In genomic region chr5:107084431-107084830, GRCm38 (mm10) we compare ENCODE assay signal across 22 mouse cellular contexts.
DNase-seq lines count a peak whose midpoint lies in the region; ATAC-seq and TF ChIP-seq lines count a peak whose summit lies in the region.
"Had no signal": no experiment of that assay in that cellular context is flagged by ENCODE, and none has a peak within 500 bp of the region (broad histone marks: within the 10 kb centered on the region; RNA-seq: fewer than 3 reads in every experiment).

No protein-coding gene starts in this region.

- no peak overlapping the region for H3K27ac ChIP-seq in MEL (ENCODE audit: control insufficient read depth, low read depth, low read length)
- no peak overlapping the region for H3K27ac ChIP-seq in intestine, postnatal 0 days (ENCODE audit: low read depth, low read length)

- TF ChIP-seq POLR2A in MEL (IDR thresholded peaks at IDR 0.05; ENCODE audit: control insufficient read depth in 1 of 2, insufficient read depth in 1 of 2, low read depth in 1 of 2, low read length in 2 of 2, poor library complexity in 1 of 2): no peak

- no peak for TF ChIP-seq CTCF in MEL (IDR thresholded peaks at IDR 0.05 in 2 of 3, conservative IDR thresholded peaks at IDR 0.05 in 1 of 3; ENCODE audit: control insufficient read depth in 1 of 3, insufficient read depth in 1 of 3, low read depth in 2 of 3, low read length in 3 of 3, poor library complexity in 1 of 3, severe bottlenecking in 1 of 3)
- no peak for TF ChIP-seq CTCF in intestine, postnatal 0 days (IDR thresholded peaks at IDR 0.05; ENCODE audit: low read depth)

- no peak for TF ChIP-seq RAD21 in MEL (IDR thresholded peaks at IDR 0.05; ENCODE audit: low read depth, low read length)

- H3K9ac ChIP-seq in MEL (ENCODE audit: control insufficient read depth, low read depth, low read length, poor library complexity, severe bottlenecking): no peak overlapping the region
- H3K9ac ChIP-seq in intestine, postnatal 0 days (ENCODE audit: low read depth, low read length): no peak overlapping the region

- peak; percentile 45 to 48; a peak in 2 of 4 replicates for TF ChIP-seq EP300 in MEL (IDR thresholded peaks at IDR 0.05; ENCODE audit: low read depth in 1 of 2, low read length in 2 of 2)

- H3K79me2 ChIP-seq in MEL (ENCODE audit: control insufficient read depth, insufficient read depth, low read length, poor library complexity): no peaks in the 10 kb centered on the region

- H3K4me1 ChIP-seq in MEL (ENCODE audit: control insufficient read depth in 1 of 2, insufficient read depth in 2 of 2, low read length in 2 of 2): peaks cover 0 to 5% of the 10 kb centered on the region in 2 experiments; a peak in 1 of 4 replicates
- H3K4me1 ChIP-seq in intestine, postnatal 0 days (replicated peaks; ENCODE audit: control insufficient read depth, insufficient read depth, low read length): peaks cover 4% of the 10 kb centered on the region; the same call in 1 of the 2 replicates

- intact Hi-C loops in heart, postnatal 14 days (cut with DNase I): no loop called here

- peaks cover 0 to 6% of the 10 kb centered on the region in 2 experiments; a peak in 2 of 4 replicates for H3K36me3 ChIP-seq in MEL (ENCODE audit: control insufficient read depth in 1 of 2, insufficient read depth in 2 of 2, low read length in 2 of 2)
- no peaks in the 10 kb centered on the region for H3K36me3 ChIP-seq in intestine, postnatal 0 days (ENCODE audit: control insufficient read depth, insufficient read depth)
- H3K36me3 ChIP-seq: G1E had no signal

- no peak overlapping the region for H3K4me3 ChIP-seq in MEL (ENCODE audit: control insufficient read depth in 1 of 2, insufficient read depth in 1 of 2, low read depth in 2 of 2, low read length in 2 of 2)
- no peak overlapping the region for H3K4me3 ChIP-seq in intestine, postnatal 0 days (ENCODE audit: low read depth, low read length)

- peak; percentile 30 for DNase-seq in MEL (ENCODE audit: low read depth, low spot score)
- DNase-seq in embryo, embryonic 9.5 days (ENCODE audit: extremely low spot score): no peak
- no peak for DNase-seq in heart, postnatal 14 days
- DNase-seq: adrenal gland, adult 2 months; adrenal gland, adult 8-10 months; adrenal gland, postnatal 10 days; adrenal gland, postnatal 14 days; adrenal gland, postnatal 25 days; adrenal gland, postnatal 36 days; B cell, adult 2 months; cerebellum, adult 11 months; cerebellum, adult 11-12 months; cerebellum, adult 18-20 months; cerebellum, adult 2 months had no signal

- peak; percentile 66 for ATAC-seq in megakaryocyte progenitor cell, adult 5-6 weeks (replicated peaks; ENCODE audit: poor library complexity)
- ATAC-seq in megakaryocyte-erythroid progenitor cell, adult 5-6 weeks (replicated peaks; ENCODE audit: low FRiP score, low TSS enrichment, poor library complexity, severe bottlenecking): peak; percentile 77; the same call in 1 of the 2 replicates
- ATAC-seq in intestine, postnatal 0 days: no peak
- ATAC-seq: activated CD4-positive, CD25-positive, alpha-beta regulatory T cell, adult 4 months; CD4-positive, CD25-positive, alpha-beta regulatory T cell, adult 4 months; Patski had no signal

- no peaks in the 10 kb centered on the region for H3K9me3 ChIP-seq in MEL (replicated peaks; ENCODE audit: insufficient read depth, low read length)
- no peaks in the 10 kb centered on the region for H3K9me3 ChIP-seq in intestine, postnatal 0 days (ENCODE audit: control insufficient read depth)
- H3K9me3 ChIP-seq: G1E had no signal

- WGBS in intestine, postnatal 0 days: 94% methylated on average over 4 of the region's 4 CpGs

- no peaks in the 10 kb centered on the region; a peak in 1 of 4 replicates for H3K27me3 ChIP-seq in MEL (ENCODE audit: control insufficient read depth in 1 of 2, insufficient read depth in 2 of 2, low read length in 2 of 2)
- H3K27me3 ChIP-seq in intestine, postnatal 0 days (replicated peaks; ENCODE audit: control insufficient read depth, insufficient read depth, low read length): no peaks in the 10 kb centered on the region
- H3K27me3 ChIP-seq: CH12.LX, Patski had no signal

- no peak overlapping the region for H3K4me2 ChIP-seq in intestine, postnatal 0 days (replicated peaks; ENCODE audit: low read depth)

TF ChIP-seq in MEL, 35 proteins besides CTCF, POLR2A, EP300 and RAD21:
- TF ChIP-seq RCOR1 (IDR thresholded peaks at IDR 0.05; ENCODE audit: low read depth, low read length): no peak
- no peak for TF ChIP-seq POLR2AphosphoS2 (IDR thresholded peaks at IDR 0.05; ENCODE audit: low read length)
- TF ChIP-seq SIN3A (IDR thresholded peaks at IDR 0.05; ENCODE audit: low read length): no peak
- no peak for TF ChIP-seq MEF2A (IDR thresholded peaks at IDR 0.05; ENCODE audit: extremely low read depth, insufficient replicate concordance, low read depth, low read length, poor library complexity, severe bottlenecking)
- peak; percentile 37; the same call in 1 of the 2 replicates for TF ChIP-seq GATA1 (IDR thresholded peaks at IDR 0.05; ENCODE audit: low read depth, low read length)
- TF ChIP-seq ETS1 (IDR thresholded peaks at IDR 0.05; ENCODE audit: low read depth, low read length): peak; percentile 48; the same call in 1 of the 2 replicates
- TF ChIP-seq ZKSCAN1 (IDR thresholded peaks at IDR 0.05; ENCODE audit: low read depth, low read length): no peak
- TF ChIP-seq ELF1 (IDR thresholded peaks at IDR 0.05; ENCODE audit: low read depth, low read length): no peak
- TF ChIP-seq USF2 (IDR thresholded peaks at IDR 0.05; ENCODE audit: borderline replicate concordance in 1 of 2, insufficient read depth in 1 of 2, low read depth in 1 of 2, low read length in 2 of 2): no peak
- no peak for TF ChIP-seq SMC3 (IDR thresholded peaks at IDR 0.05; ENCODE audit: low read depth, low read length)
- no peak for TF ChIP-seq CHD2 (IDR thresholded peaks at IDR 0.05; ENCODE audit: low read length)
- TF ChIP-seq MXI1 (IDR thresholded peaks at IDR 0.05; ENCODE audit: low read depth, low read length): no peak
- TF ChIP-seq ZMIZ1 (IDR thresholded peaks at IDR 0.05; ENCODE audit: low read depth, low read length): no peak
- TF ChIP-seq BHLHE40 (IDR thresholded peaks at IDR 0.05; ENCODE audit: borderline replicate concordance, low read depth, low read length): no peak
- 0 out of 2 replicates have a peak, but pooled peaks have one; percentile 12 for TF ChIP-seq TAL1 (IDR thresholded peaks at IDR 0.05; ENCODE audit: low read length)
- TF ChIP-seq POLR2AphosphoS5 (IDR thresholded peaks at IDR 0.05; ENCODE audit: borderline replicate concordance, low read depth, low read length): no peak
- peak; percentile 43; the same call in 1 of the 2 replicates for TF ChIP-seq TCF12 (IDR thresholded peaks at IDR 0.05; ENCODE audit: low read depth, low read length)
- no peak for TF ChIP-seq GABPA (IDR thresholded peaks at IDR 0.05; ENCODE audit: low read depth, low read length)
- no peak for TF ChIP-seq MYB (IDR thresholded peaks at IDR 0.05; ENCODE audit: low read depth, low read length)
- no peak for TF ChIP-seq MAFK (IDR thresholded peaks at IDR 0.05; ENCODE audit: borderline replicate concordance, low read depth, low read length)
- no peak for TF ChIP-seq TBP (IDR thresholded peaks at IDR 0.05; ENCODE audit: low read depth, low read length)
